Mouse (Mus musculus) forebrain, embryonic 15.5 days (tissue): ENCODE data around the gene Gabarapl1. TPM values are rescaled to one million over a fixed set of nuclear protein-coding genes. Genes with fewer than 3 reads are reported as not detected.

Experiments used
- ATAC-seq: fragments of 200-750 bp; cut with Nextera tagmentation; replicated peaks from 2 replicates; pipeline ENCODE4 v1.8.0; 2017; ENCODE audit warnings: mild to moderate bottlenecking, moderate TSS enrichment, moderate library complexity
- H3K27ac ChIP-seq: fragments of 300-500 bp; sonication (generic); replicated peaks from 2 replicates; pipeline ENCODE4 v1.5.1; 2015; ENCODE audit warnings: mild to moderate bottlenecking, inconsistent platforms
- H3K27me3 ChIP-seq: fragments of 300-500 bp; sonication (generic); 2 replicates; pipeline ENCODE4 v1.6.1; 2015; ENCODE audit warnings: inconsistent platforms
- H3K36me3 ChIP-seq: fragments of 300-500 bp; sonication (generic); 2 replicates; pipeline ENCODE4 v1.6.1; 2015; ENCODE audit warnings: mild to moderate bottlenecking, inconsistent platforms
- H3K4me1 ChIP-seq: fragments of 300-500 bp; sonication (generic); 2 replicates; pipeline ENCODE4 v1.6.1; 2015; ENCODE audit warnings: inconsistent platforms
- H3K4me2 ChIP-seq: fragments of 300-500 bp; sonication (generic); replicated peaks from 2 replicates; pipeline ENCODE4 v1.6.1; 2015; ENCODE audit warnings: mild to moderate bottlenecking, inconsistent platforms
- H3K4me3 ChIP-seq: fragments of 300-500 bp; sonication (generic); 2 replicates; pipeline ENCODE4 v1.5.1; 2015; ENCODE audit warnings: mild to moderate bottlenecking, inconsistent platforms
- H3K9ac ChIP-seq: fragments of 300-500 bp; sonication (generic); replicated peaks from 2 replicates; pipeline ENCODE4 v1.6.1; 2015; ENCODE audit warnings: mild to moderate bottlenecking, inconsistent platforms
- H3K9me3 ChIP-seq: fragments of 300-500 bp; sonication (generic); 2 replicates; pipeline ENCODE4 v1.6.1; 2016; ENCODE audit warnings: inconsistent platforms
- WGBS: fragments of 180-500 bp; shearing (Covaris S2); methylation state at CpG from one replicate; pipeline ENCODE4 v1.1.7; 2015; ENCODE audit warnings: mixed read lengths; 5-methylcytosine and 5-hydroxymethylcytosine counted together
- polyA plus RNA-seq: library from polyadenylated mRNA; unstranded; fragments of >200 nt; fragmentation: Nextera tagmentation; extraction: Ambion mirVana; gene quantifications from 2 replicates; pipeline ENCODE4 v1.2.1, GENCODE M21; 2015

The Gabarapl1 gene
- polyA plus RNA-seq, 1 experiment from 2014 or later, result 197 TPM

GRCm38 (mm10) chr6:129581896-129582295 is 48.9 kb downstream of the Gabarapl1 start:
- Histone ChIP-seq H3K27me3 (no peaks in the 10 kb centered on the region), H3K4me2 (no peak overlapping the region), H3K4me3 (no peak overlapping the region), H3K9ac (no peak overlapping the region), H3K9me3 (no peaks in the 10 kb centered on the region), H3K36me3 (no peaks in the 10 kb centered on the region), H3K4me1 (no peaks in the 10 kb centered on the region), H3K27ac (no peak overlapping the region)
- WGBS, result 87% methylated on average over 4 of the region's 4 CpGs
- ATAC-seq, result no peak

GRCm38 (mm10) chr6:129583014-129583413 is 50.1 kb downstream of the Gabarapl1 start:
- Histone ChIP-seq H3K9ac (no peak overlapping the region), H3K9me3 (no peaks in the 10 kb centered on the region), H3K4me1 (no peaks in the 10 kb centered on the region), H3K4me3 (no peak overlapping the region), H3K4me2 (no peak overlapping the region), H3K27ac (no peak overlapping the region), H3K27me3 (no peaks in the 10 kb centered on the region), H3K36me3 (no peaks in the 10 kb centered on the region)
- no peak for ATAC-seq
- WGBS, result 83% methylated on average over 3 of the region's 3 CpGs

GRCm38 (mm10) chr6:129591508-129591907 is 58.5 kb downstream of the Gabarapl1 start, which contains the start of gene Klrd1:
Klrd1 (plus strand) TSS chr6:129591782.
- H3K9ac ChIP-seq, result no peak within 1 kb of the TSS
- no peak within 1 kb of the TSS for H3K4me2 ChIP-seq
- no peaks in the 10 kb centered on the region for H3K27me3 ChIP-seq
- no peak within 1 kb of the TSS for H3K27ac ChIP-seq
- no peaks in the 10 kb centered on the region for H3K36me3 ChIP-seq
- WGBS, result 87% methylated on average over 3 of the region's 3 CpGs
- H3K4me1 ChIP-seq, result no peaks in the 10 kb centered on the region
- no peak for ATAC-seq
- H3K4me3 ChIP-seq, result no peak within 1 kb of the TSS
- no peaks in the 10 kb centered on the region for H3K9me3 ChIP-seq

Other genes with a start within 250 kb of the Gabarapl1 start
- not detected in 2 replicates for gene 4922502D21Rik, start 201.4 kb upstream of the Gabarapl1 start, polyA plus RNA-seq
- gene Clec12a, start 190.5 kb upstream of the Gabarapl1 start, polyA plus RNA-seq, result 0.11 and 0.13 TPM in 2 replicates
- gene Clec12b, start 147.3 kb upstream of the Gabarapl1 start, polyA plus RNA-seq, result 0.14 TPM in 1 of 2 replicates, not detected in the other
- 1.5 and 1.8 TPM in 2 replicates for gene Clec1b, start 135.9 kb upstream of the Gabarapl1 start, polyA plus RNA-seq
- 0.10 and 0.13 TPM in 2 replicates for gene Clec9a, start 124.3 kb upstream of the Gabarapl1 start, polyA plus RNA-seq
- 0.92 and 1.5 TPM in 2 replicates for gene Clec1a, start 81.2 kb upstream of the Gabarapl1 start, polyA plus RNA-seq
- gene Olr1, start 26.0 kb upstream of the Gabarapl1 start, polyA plus RNA-seq, result not detected in 2 replicates
- gene Tmem52b, start 20.6 kb upstream of the Gabarapl1 start, polyA plus RNA-seq, result not detected in 2 replicates
- gene Klre1, start 44.7 kb downstream of the Gabarapl1 start, polyA plus RNA-seq, result not detected in 2 replicates
- gene Klrd1, start 58.6 kb downstream of the Gabarapl1 start, polyA plus RNA-seq, result not detected in 2 replicates
- 0.11 and 0.17 TPM in 2 replicates for gene Klrk1, start 90.7 kb downstream of the Gabarapl1 start, polyA plus RNA-seq
- gene Klrc3, start 110.2 kb downstream of the Gabarapl1 start, polyA plus RNA-seq, result not detected in 2 replicates
- not detected in 2 replicates for gene Klrc2, start 127.5 kb downstream of the Gabarapl1 start, polyA plus RNA-seq
- gene Klrc1, start 145.8 kb downstream of the Gabarapl1 start, polyA plus RNA-seq, result not detected in 2 replicates
- gene Klri1, start 184.0 kb downstream of the Gabarapl1 start, polyA plus RNA-seq, result not detected in 2 replicates
- gene Klri2, start 207.3 kb downstream of the Gabarapl1 start, polyA plus RNA-seq, result not detected in 2 replicates